Mouse (Mus musculus) brown adipose tissue, adult 24 weeks (tissue): ENCODE results near the gene Mfap3l. TPM values are rescaled to one million over a fixed set of nuclear protein-coding genes. Genes with fewer than 3 reads are reported as not detected.
"Not testable (repeated sequence)": the region's sequence is repeated elsewhere in the genome, so short reads cannot be mapped to it uniquely, and the experiment has no call there.

ENCODE experiments used
- H3K27ac ChIP-seq: fragments of 200-500 bp; replicated peaks from 2 replicates; pipeline ENCODE4 v1.5.1; 2012; ENCODE audit warnings: low read depth, mild to moderate bottlenecking, low read length
- H3K4me1 ChIP-seq: fragments of 200-500 bp; 2 replicates; pipeline ENCODE4 v1.6.1; 2012; ENCODE audit warnings: low read length, mixed read lengths; ENCODE audit not compliant: control insufficient read depth, insufficient read depth, insufficient read length
- H3K4me3 ChIP-seq: fragments of 200-500 bp; 2 replicates; pipeline ENCODE4 v1.5.1; 2012; ENCODE audit warnings: low read depth, mild to moderate bottlenecking, low read length, moderate library complexity; ENCODE audit not compliant: insufficient read depth
- polyA plus RNA-seq: library from polyadenylated mRNA; stranded (reverse); fragments of >200 nt; gene quantifications from 2 replicates; pipeline ENCODE4 v1.2.4, GENCODE M21; 2012; ENCODE audit not compliant: missing spikeins, insufficient read depth, insufficient read length

Mfap3l gene
- 2.5 and 3.8 TPM in 2 replicates for polyA plus RNA-seq

- peak within 1 kb of the TSS; percentile 79 for H3K4me3 ChIP-seq
- H3K4me1 ChIP-seq, result peaks cover 3% of the 10 kb centered on the region
- 0 out of 2 replicates have a peak within 1 kb of the TSS, but pooled peaks have one; percentile 3 for H3K27ac ChIP-seq
Observed at GRCm38 (mm10) chr8:60632250-60632932, at the start of gene Mfap3l. Gene Mfap3l (plus strand): TSS chr8:60632827.

GRCm38 (mm10) chr8:60583369-60583768 is 49.3 kb upstream of the Mfap3l start:
- H3K4me1 ChIP-seq, result no peaks in the 10 kb centered on the region
- H3K4me3 ChIP-seq, result no peak overlapping the region
- H3K27ac ChIP-seq, result no peak overlapping the region

- H3K4me3 ChIP-seq, H3K4me1 ChIP-seq, H3K27ac ChIP-seq: not testable (repeated sequence)
Observed at GRCm38 (mm10) chr8:60591352-60592105, 41.1 kb upstream of the Mfap3l start.

GRCm38 (mm10) chr8:60594761-60595160 is 37.9 kb upstream of the Mfap3l start:
- Histone ChIP-seq H3K4me1 (no peaks in the 10 kb centered on the region), H3K4me3 (no peak overlapping the region), H3K27ac (no peak overlapping the region)

- H3K27ac ChIP-seq, result no peak overlapping the region
- H3K4me1 ChIP-seq, result no peaks in the 10 kb centered on the region
- no peak overlapping the region for H3K4me3 ChIP-seq
Observed at GRCm38 (mm10) chr8:60611580-60612111, 21.0 kb upstream of the Mfap3l start.

GRCm38 (mm10) chr8:60616928-60617327 is 15.7 kb upstream of the Mfap3l start:
- H3K4me1 ChIP-seq, result no peaks in the 10 kb centered on the region
- H3K27ac ChIP-seq, result no peak overlapping the region
- H3K4me3 ChIP-seq, result no peak overlapping the region

- Histone ChIP-seq H3K27ac (no peak overlapping the region), H3K4me1 (no peaks in the 10 kb centered on the region), H3K4me3 (no peak overlapping the region)
Observed at GRCm38 (mm10) chr8:60621561-60621960, 11.1 kb upstream of the Mfap3l start.

GRCm38 (mm10) chr8:60622056-60622455 is 10.6 kb upstream of the Mfap3l start:
- H3K4me1 ChIP-seq, result no peaks in the 10 kb centered on the region
- no peak overlapping the region for H3K27ac ChIP-seq
- no peak overlapping the region for H3K4me3 ChIP-seq

GRCm38 (mm10) chr8:60623438-60623837 is 9.2 kb upstream of the Mfap3l start:
- Histone ChIP-seq H3K27ac (no peak overlapping the region), H3K4me1 (no peaks in the 10 kb centered on the region), H3K4me3 (no peak overlapping the region)

- no peaks in the 10 kb centered on the region for H3K4me1 ChIP-seq
- H3K27ac ChIP-seq, result no peak overlapping the region
- H3K4me3 ChIP-seq, result no peak overlapping the region
Observed at GRCm38 (mm10) chr8:60624722-60625121, 7.9 kb upstream of the Mfap3l start.

GRCm38 (mm10) chr8:60627937-60628336 is 4.7 kb upstream of the Mfap3l start:
- H3K27ac ChIP-seq, result no peak overlapping the region
- H3K4me3 ChIP-seq, result no peak overlapping the region
- H3K4me1 ChIP-seq, result no peaks in the 10 kb centered on the region

GRCm38 (mm10) chr8:60629059-60629458 is 3.6 kb upstream of the Mfap3l start:
- Histone ChIP-seq H3K4me3 (no peak overlapping the region), H3K4me1 (peaks cover 3% of the 10 kb centered on the region), H3K27ac (no peak overlapping the region)

GRCm38 (mm10) chr8:60631504-60631934 is 1.1 kb upstream of the Mfap3l start:
- Histone ChIP-seq H3K27ac (0 out of 2 replicates have a peak overlapping the region, but pooled peaks have one; percentile 15), H3K4me3 (peak overlapping the region; percentile 53), H3K4me1 (peaks cover 3% of the 10 kb centered on the region)

- H3K4me1 ChIP-seq, result peaks cover 3% of the 10 kb centered on the region
- peak overlapping the region; percentile 79 for H3K4me3 ChIP-seq
- H3K27ac ChIP-seq, result no peak overlapping the region
Observed at GRCm38 (mm10) chr8:60632933-60633655, 467 bp downstream of the Mfap3l start.

- H3K4me1 ChIP-seq, result peaks cover 3% of the 10 kb centered on the region
- H3K4me3 ChIP-seq, result no peak overlapping the region
- no peak overlapping the region for H3K27ac ChIP-seq
Observed at GRCm38 (mm10) chr8:60634921-60635320, 2.3 kb downstream of the Mfap3l start.
